Mouse (Mus musculus): ENCODE results near the gene Map4. TPM values are rescaled to one million over a fixed set of nuclear protein-coding genes. Genes with fewer than 3 reads are reported as not detected.
A peak's percentile ranks its signal among the peaks of the same experiment; 100 is the strongest.

Map4 gene
- total and polyA plus RNA-seq, 3 experiments = 14.4 to 45.8 (median 28.9) TPM

GRCm38 (mm10) chr9:110100627-110101600 is 169.7 kb downstream of the Map4 start:
- in situ Hi-C loops (cut with MboI; ENCODE audit: low pct_ligation_motif_present, low pct_unique_long_range_greater_than_20kb, low sequenced_read_pairs) (no loop called here), dilution Hi-C loops (cut with MboI; ENCODE audit: extremely low pct_ligation_motif_present, extremely low pct_unique_long_range_greater_than_20kb, low sequenced_read_pairs) (no loop called here)
- H3K9me3 ChIP-seq (replicated peaks; ENCODE audit: low read length) = no peaks in the 10 kb centered on the region
- no peaks in the 10 kb centered on the region for H3K27me3 ChIP-seq (replicated peaks)
- H3K79me2 ChIP-seq (replicated peaks; ENCODE audit: control insufficient read depth, extremely low read depth, insufficient read depth, poor library complexity, severe bottlenecking) = peaks cover 19% of the 10 kb centered on the region
- H3K27ac ChIP-seq (ENCODE audit: insufficient read depth, low read depth) = 0 out of 2 replicates have a peak overlapping the region, but pooled peaks have one; percentile 19
- peaks cover 36 to 68% of the 10 kb centered on the region in 2 experiments for H3K36me3 ChIP-seq (replicated peaks in 1 of 2; ENCODE audit: control insufficient read depth in 1 of 2, insufficient read depth in 1 of 2, low read length in 1 of 2)
- peak; percentile 90 for DNase-seq (ENCODE audit: extremely low read depth)
- peak overlapping the region; percentile 68 for H3K9ac ChIP-seq (ENCODE audit: insufficient read depth, low read depth)
- peak overlapping the region; percentile 79 to 88 (median 87) for H3K4me3 ChIP-seq (replicated peaks in 1 of 3; ENCODE audit: low read depth in 2 of 3, low read length in 2 of 3, poor library complexity in 1 of 3)
- H3K4me1 ChIP-seq (ENCODE audit: control insufficient read depth in 1 of 2, insufficient read depth in 2 of 2) = peaks cover 0 to 20% of the 10 kb centered on the region in 2 experiments; a peak in 2 of 4 replicates
- no peak overlapping the region for H3K4me2 ChIP-seq (ENCODE audit: insufficient read depth, low read depth, poor library complexity, severe bottlenecking)
- TF ChIP-seq E2F4 (IDR thresholded peaks at IDR 0.05; ENCODE audit: insufficient replicate concordance, low read depth, low read length) (no peak), BHLHE40 (IDR thresholded peaks at IDR 0.05; ENCODE audit: low read depth, low read length) (no peak), MXI1 (IDR thresholded peaks at IDR 0.05; ENCODE audit: low read depth, low read length) (peak; percentile 91), HCFC1 (IDR thresholded peaks at IDR 0.05; ENCODE audit: low read depth, low read length) (peak; percentile 89), SMC3 (IDR thresholded peaks at IDR 0.05; ENCODE audit: low read depth, low read length) (peak; percentile 58), MEF2A (IDR thresholded peaks at IDR 0.05; ENCODE audit: borderline replicate concordance, low read depth, low read length) (no peak; the same call in 1 of the 2 replicates), POLR2A (IDR thresholded peaks at IDR 0.05; ENCODE audit: low read depth, low read length) (peak; percentile 95), PAX5 (IDR thresholded peaks at IDR 0.05; ENCODE audit: low read length) (no peak), MAZ (IDR thresholded peaks at IDR 0.05; ENCODE audit: low read depth, low read length) (no peak), EP300 (IDR thresholded peaks at IDR 0.05; ENCODE audit: low read length) (no peak), GABPA (IDR thresholded peaks at IDR 0.05; ENCODE audit: insufficient replicate concordance, low read depth, low read length) (peak; percentile 79; the same call in 1 of the 2 replicates), ELF1 (IDR thresholded peaks at IDR 0.05; ENCODE audit: low read depth, low read length) (peak; percentile 57; the same call in 1 of the 2 replicates), POLR2AphosphoS2 (IDR thresholded peaks at IDR 0.05; ENCODE audit: low read depth, low read length) (peak; percentile 53; the same call in 1 of the 2 replicates), JUND (conservative IDR thresholded peaks at IDR 0.05; ENCODE audit: low read depth, low read length) (no peak), NRF1 (IDR thresholded peaks at IDR 0.05; ENCODE audit: low read depth, low read length) (peak; percentile 75), ETS1 (conservative IDR thresholded peaks at IDR 0.05; ENCODE audit: low read depth, low read length) (no peak), RCOR1 (conservative IDR thresholded peaks at IDR 0.05; ENCODE audit: low read depth, low read length) (no peak), NELFE (IDR thresholded peaks at IDR 0.05; ENCODE audit: low read depth, low read length) (peak; percentile 96), TBP (conservative IDR thresholded peaks at IDR 0.05; ENCODE audit: low read depth, low read length) (peak; percentile 87), MAFK (IDR thresholded peaks at IDR 0.05; ENCODE audit: insufficient replicate concordance, low read length) (no peak), TCF12 (IDR thresholded peaks at IDR 0.05; ENCODE audit: low read depth, low read length) (peak; percentile 97), ZNF384 (IDR thresholded peaks at IDR 0.05; ENCODE audit: low read depth, low read length) (no peak), CHD1 (IDR thresholded peaks at IDR 0.05; ENCODE audit: low read depth, low read length) (no peak), SIN3A (IDR thresholded peaks at IDR 0.05; ENCODE audit: low read length) (peak; percentile 88), ZKSCAN1 (IDR thresholded peaks at IDR 0.05; ENCODE audit: borderline replicate concordance, low read depth, low read length) (no peak), MAX (IDR thresholded peaks at IDR 0.05; ENCODE audit: low read length) (peak; percentile 55; the same call in 1 of the 2 replicates), USF2 (conservative IDR thresholded peaks at IDR 0.05; ENCODE audit: low read depth, low read length) (no peak), ZC3H11A (IDR thresholded peaks at IDR 0.05; ENCODE audit: low read depth, low read length) (no peak), USF1 (IDR thresholded peaks at IDR 0.05; ENCODE audit: low read depth, low read length) (no peak), ZMIZ1 (IDR thresholded peaks at IDR 0.05; ENCODE audit: low read depth, low read length) (peak; percentile 74), MYC (IDR thresholded peaks at IDR 0.05; ENCODE audit: low read depth, low read length) (peak; percentile 78; the same call in 1 of the 2 replicates), IRF4 (IDR thresholded peaks at IDR 0.05; ENCODE audit: low read depth, low read length) (peak; percentile 25; the same call in 1 of the 2 replicates), JUN (IDR thresholded peaks at IDR 0.05; ENCODE audit: insufficient read depth, low read depth, low read length) (no peak), KAT2A (IDR thresholded peaks at IDR 0.05; ENCODE audit: insufficient replicate concordance, low read length) (peak; percentile 75; the same call in 1 of the 2 replicates), CTCF (conservative IDR thresholded peaks at IDR 0.05 in 1 of 2, IDR thresholded peaks at IDR 0.05 in 1 of 2; ENCODE audit: low read depth in 2 of 2, low read length in 2 of 2) (peak; percentile 68 to 89), UBTF (IDR thresholded peaks at IDR 0.05; ENCODE audit: low read depth, low read length) (no peak), RAD21 (IDR thresholded peaks at IDR 0.05; ENCODE audit: low read depth, low read length) (peak; percentile 17)

All from CH12.LX (cell line).